Mouse (Mus musculus) forebrain, embryonic 11.5 days (tissue): Measurements from ENCODE around the gene Zfp618. TPM values are rescaled to one million over a fixed set of nuclear protein-coding genes. Genes with fewer than 3 reads are reported as not detected.

Experiments used
- ATAC-seq: fragments of 200-750 bp; cut with Nextera tagmentation; replicated peaks from 2 replicates; pipeline ENCODE4 v1.8.0; 2017; ENCODE audit warnings: moderate TSS enrichment; ENCODE audit not compliant: low FRiP score
- DNase-seq: peaks from one replicate; pipeline ENCODE4 v3.0.0-alpha.2; 2017; ENCODE audit warnings: low spot score
- H3K27ac ChIP-seq: fragments of 300-500 bp; sonication (generic); 2 replicates; pipeline ENCODE4 v1.5.1; 2014; ENCODE audit warnings: low read depth, low read length
- H3K27me3 ChIP-seq: fragments of 300-500 bp; sonication (generic); 2 replicates; pipeline ENCODE4 v1.6.1; 2014; ENCODE audit warnings: mild to moderate bottlenecking, low read length, mixed read lengths; ENCODE audit not compliant: control insufficient read depth, insufficient read depth
- H3K36me3 ChIP-seq: fragments of 300-500 bp; sonication (generic); 2 replicates; pipeline ENCODE4 v1.6.1; 2014; ENCODE audit warnings: mild to moderate bottlenecking, low read length, moderate library complexity, mixed read lengths; ENCODE audit not compliant: control insufficient read depth, insufficient read depth
- H3K4me1 ChIP-seq: fragments of 300-500 bp; sonication (generic); replicated peaks from 2 replicates; pipeline ENCODE4 v1.6.1; 2014; ENCODE audit warnings: low read length, mixed read lengths; ENCODE audit not compliant: control insufficient read depth, insufficient read depth
- H3K4me2 ChIP-seq: fragments of 300-500 bp; sonication (generic); 2 replicates; pipeline ENCODE4 v1.6.1; 2014; ENCODE audit warnings: low read depth, mild to moderate bottlenecking, low read length, moderate library complexity, mixed read lengths; ENCODE audit not compliant: severe bottlenecking
- H3K4me3 ChIP-seq: fragments of 300-500 bp; sonication (generic); 2 replicates; pipeline ENCODE4 v1.5.1; 2014; ENCODE audit warnings: low read depth, low read length
- H3K9ac ChIP-seq: fragments of 300-500 bp; sonication (generic); 2 replicates; pipeline ENCODE4 v1.6.1; 2014; ENCODE audit warnings: low read length
- H3K9me3 ChIP-seq: fragments of 300-500 bp; sonication (generic); 2 replicates; pipeline ENCODE4 v1.6.1; 2016; ENCODE audit warnings: low read length, mixed read lengths; ENCODE audit not compliant: control insufficient read depth
- WGBS: fragments of 180-500 bp; shearing (Covaris S2); extraction: QIAGEN DNeasy Blood & Tissue Kit; methylation state at CpG from one replicate; pipeline ENCODE4 v1.1.7; 2014; 5-methylcytosine and 5-hydroxymethylcytosine counted together
- polyA plus RNA-seq: library from polyadenylated mRNA; unstranded; fragments of >200 nt; fragmentation: Nextera tagmentation; extraction: Ambion mirVana; gene quantifications from 2 replicates; pipeline ENCODE4 v1.2.1, GENCODE M21; 2014

Zfp618 gene
- polyA plus RNA-seq = 27.7 and 33.5 TPM in 2 replicates

DNA sequence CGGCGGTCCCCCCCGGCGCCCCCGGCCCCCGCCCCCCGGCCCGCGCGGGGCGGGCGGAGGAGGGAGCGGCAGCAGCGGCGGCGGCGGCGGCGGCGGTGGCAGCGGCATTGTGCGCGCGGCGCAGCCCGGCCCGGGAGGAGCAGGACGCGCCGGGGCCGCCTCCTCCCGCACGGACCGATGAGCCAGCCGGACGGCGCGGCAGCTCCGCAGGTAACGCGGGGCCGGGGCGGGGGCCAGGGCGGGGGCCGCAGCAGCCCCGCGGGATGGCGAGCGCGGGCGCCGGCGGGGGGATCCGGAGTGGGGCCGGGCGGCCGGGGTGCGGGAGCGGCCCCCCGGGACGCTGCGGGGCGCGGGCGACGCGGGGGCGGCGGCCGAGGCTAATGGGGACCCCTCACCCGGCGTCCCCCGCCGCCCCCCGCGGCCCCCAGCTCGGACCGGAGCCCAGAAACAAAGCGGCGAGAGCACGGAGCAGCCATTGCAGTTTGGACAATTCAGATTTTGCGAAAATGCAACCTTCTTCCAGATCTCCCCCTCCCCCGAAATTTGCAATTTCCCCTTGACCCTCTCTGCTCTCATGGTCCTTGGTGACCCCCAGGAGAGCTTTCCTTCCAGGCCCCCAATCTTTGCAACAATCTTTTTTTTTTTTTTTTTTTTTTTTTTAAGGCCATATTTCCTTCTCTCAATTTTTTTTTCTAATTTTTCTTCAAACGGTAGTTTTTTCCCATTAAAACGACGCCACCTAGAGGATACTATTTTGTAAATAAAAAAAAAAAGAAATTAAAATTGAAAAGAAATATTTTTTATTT, at the start of gene Zfp618:
TSS of gene Zfp618 (plus strand) at position 77 of the 806 bp plus-strand sequence.
- DNase-seq (peak; percentile 74), ATAC-seq (peak; percentile 77)
- peak within 1 kb of the TSS; percentile 99 for H3K9ac ChIP-seq
- peak within 1 kb of the TSS; percentile 96 for H3K4me3 ChIP-seq
- peak within 1 kb of the TSS; percentile 74 for H3K4me2 ChIP-seq
- H3K36me3 ChIP-seq = no peaks in the 10 kb centered on the region
- under 1% methylated on average over 29 of the region's 86 CpGs for WGBS
- H3K9me3 ChIP-seq = no peaks in the 10 kb centered on the region
- no peaks in the 10 kb centered on the region for H3K4me1 ChIP-seq
- H3K27ac ChIP-seq = peak within 1 kb of the TSS; percentile 66
- no peaks in the 10 kb centered on the region; the same call in 1 of the 2 replicates for H3K27me3 ChIP-seq

DNA sequence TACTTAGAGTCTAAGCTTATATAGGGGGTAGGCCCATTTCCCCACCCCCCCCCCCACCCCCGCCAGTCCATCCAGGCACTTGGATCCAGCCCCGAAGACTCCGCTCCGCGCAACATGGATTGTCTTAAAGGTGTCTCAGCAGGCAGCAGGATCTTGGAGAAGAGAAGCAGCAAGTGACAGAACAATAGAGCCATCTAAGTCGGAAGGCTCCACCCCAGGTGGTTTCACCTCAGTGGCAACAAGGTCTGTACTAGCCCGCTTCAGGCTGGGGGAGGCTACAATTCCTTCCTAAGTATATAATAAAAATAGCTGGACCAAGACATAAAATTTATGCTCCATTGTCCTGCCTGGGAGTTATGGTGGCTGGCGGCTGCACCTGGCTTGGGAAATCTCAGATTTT, 48.3 kb upstream of the Zfp618 start:
- no peak for DNase-seq
- Histone ChIP-seq H3K36me3 (no peaks in the 10 kb centered on the region), H3K4me1 (no peaks in the 10 kb centered on the region), H3K9me3 (no peaks in the 10 kb centered on the region), H3K4me2 (no peak overlapping the region), H3K9ac (no peak overlapping the region), H3K27ac (no peak overlapping the region), H3K27me3 (no peaks in the 10 kb centered on the region), H3K4me3 (no peak overlapping the region)
- no peak for ATAC-seq
- WGBS = 83% methylated on average over 8 of the region's 8 CpGs

DNA sequence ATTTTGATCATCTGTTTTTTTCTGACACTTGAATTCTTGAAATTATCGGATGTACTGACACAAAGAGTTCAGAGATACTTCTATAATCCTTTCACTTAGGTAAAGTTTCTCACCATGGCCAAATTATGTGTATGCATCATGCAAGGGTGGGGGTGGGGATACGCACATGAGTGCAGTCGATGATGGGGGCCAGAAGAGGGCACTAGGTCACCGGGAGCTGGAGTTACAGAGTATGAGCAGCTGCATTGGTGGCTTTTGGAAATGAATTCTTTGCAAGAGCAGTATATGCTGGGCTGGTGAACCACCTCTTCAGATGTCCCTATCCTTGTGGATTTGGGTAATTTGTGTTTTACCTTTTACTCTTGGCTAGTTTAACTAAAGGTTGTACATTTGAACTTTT, 31.6 kb upstream of the Zfp618 start:
- Histone ChIP-seq H3K9ac (no peak overlapping the region), H3K27ac (no peak overlapping the region), H3K4me2 (no peak overlapping the region), H3K4me3 (no peak overlapping the region), H3K27me3 (no peaks in the 10 kb centered on the region), H3K9me3 (no peaks in the 10 kb centered on the region), H3K4me1 (no peaks in the 10 kb centered on the region), H3K36me3 (no peaks in the 10 kb centered on the region)
- no peak for DNase-seq
- ATAC-seq = no peak
- WGBS = 84% methylated on average over 4 of the region's 4 CpGs

DNA sequence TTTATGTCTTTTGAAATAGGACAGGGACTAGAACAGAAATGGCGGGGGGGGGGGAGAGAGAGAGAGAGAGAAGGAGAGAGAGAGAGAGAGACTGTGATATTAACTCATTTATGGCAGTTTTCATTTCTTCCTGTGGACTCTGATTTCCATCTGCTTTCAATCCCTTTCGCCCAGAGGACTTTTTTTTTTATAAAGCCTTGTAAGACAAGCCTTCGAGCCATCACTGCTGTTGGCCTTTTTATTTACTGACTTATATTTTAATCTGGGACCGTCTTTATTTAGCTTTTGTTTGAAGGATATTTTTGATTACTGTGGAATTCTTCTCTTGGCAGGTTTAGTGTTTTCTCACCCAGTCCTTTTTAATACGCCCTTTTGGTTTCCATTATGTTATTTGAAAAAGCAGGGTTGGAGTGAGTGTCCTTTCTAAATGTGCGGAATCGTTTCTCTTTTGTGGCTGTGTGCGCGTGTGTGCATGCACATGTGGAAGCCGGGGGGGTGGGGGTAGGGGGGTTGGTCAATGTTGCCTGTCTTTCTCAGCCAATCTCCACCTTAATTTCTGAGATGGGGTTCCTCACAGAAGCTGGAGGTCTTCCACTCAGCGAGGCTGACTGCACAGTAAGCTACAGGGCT, 29.7 kb upstream of the Zfp618 start:
- Histone ChIP-seq H3K27ac (no peak overlapping the region), H3K4me2 (no peak overlapping the region), H3K9me3 (no peaks in the 10 kb centered on the region), H3K36me3 (no peaks in the 10 kb centered on the region), H3K4me1 (no peaks in the 10 kb centered on the region), H3K9ac (no peak overlapping the region), H3K4me3 (no peak overlapping the region), H3K27me3 (no peaks in the 10 kb centered on the region)
- ATAC-seq = no peak
- no peak for DNase-seq
- WGBS = 81% methylated on average over 11 of the region's 11 CpGs

DNA sequence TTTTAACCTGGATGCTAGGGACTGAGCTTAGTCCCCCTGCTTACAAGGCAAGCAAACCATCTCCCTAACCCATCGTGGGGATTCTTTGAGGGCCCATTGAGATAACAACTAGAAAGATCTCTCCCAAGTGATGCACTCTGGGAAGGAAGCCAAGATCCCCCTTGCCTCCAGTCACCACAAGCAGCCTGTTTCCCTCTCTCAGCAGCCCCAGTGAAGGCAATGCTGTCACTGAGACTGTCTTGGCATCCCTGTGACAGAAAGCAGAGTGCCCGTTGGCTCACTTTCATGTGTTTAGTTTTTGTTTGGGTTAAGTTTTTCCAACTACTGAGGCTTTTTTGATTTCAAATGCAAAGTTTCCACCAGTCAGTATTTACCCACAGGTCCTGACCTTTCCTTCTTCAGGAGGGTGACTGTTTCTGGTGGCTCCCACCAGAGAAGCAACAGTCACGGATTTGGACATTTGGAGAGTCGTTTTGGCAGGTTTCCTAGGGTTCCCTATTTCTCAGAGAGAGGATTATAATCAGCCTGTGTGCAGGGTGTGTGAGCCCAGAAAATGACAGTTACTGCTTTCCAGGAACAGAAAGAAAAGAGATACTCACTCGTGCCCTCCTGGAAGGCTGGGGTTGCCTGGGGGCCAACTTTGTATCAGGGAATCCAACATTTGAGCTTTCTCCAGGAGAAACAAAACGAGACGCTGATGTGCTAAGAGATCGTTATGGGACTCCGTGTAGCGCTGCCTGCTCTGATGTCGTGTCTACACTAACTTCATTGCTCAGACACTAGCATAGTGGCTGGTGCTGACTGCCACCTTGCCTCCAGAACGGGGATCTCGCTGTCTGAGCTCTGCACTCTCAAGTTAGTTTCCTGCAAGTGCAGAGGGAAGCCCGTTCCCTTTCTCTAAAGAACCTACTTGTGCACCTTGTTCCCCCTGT, 23.1 kb upstream of the Zfp618 start:
- WGBS = 75% methylated on average over 14 of the region's 14 CpGs
- Histone ChIP-seq H3K27ac (no peak overlapping the region), H3K4me3 (no peak overlapping the region), H3K4me1 (no peaks in the 10 kb centered on the region), H3K36me3 (no peaks in the 10 kb centered on the region), H3K9ac (no peak overlapping the region), H3K4me2 (no peak overlapping the region), H3K9me3 (no peaks in the 10 kb centered on the region), H3K27me3 (no peaks in the 10 kb centered on the region)
- DNase-seq (no peak), ATAC-seq (no peak)

DNA sequence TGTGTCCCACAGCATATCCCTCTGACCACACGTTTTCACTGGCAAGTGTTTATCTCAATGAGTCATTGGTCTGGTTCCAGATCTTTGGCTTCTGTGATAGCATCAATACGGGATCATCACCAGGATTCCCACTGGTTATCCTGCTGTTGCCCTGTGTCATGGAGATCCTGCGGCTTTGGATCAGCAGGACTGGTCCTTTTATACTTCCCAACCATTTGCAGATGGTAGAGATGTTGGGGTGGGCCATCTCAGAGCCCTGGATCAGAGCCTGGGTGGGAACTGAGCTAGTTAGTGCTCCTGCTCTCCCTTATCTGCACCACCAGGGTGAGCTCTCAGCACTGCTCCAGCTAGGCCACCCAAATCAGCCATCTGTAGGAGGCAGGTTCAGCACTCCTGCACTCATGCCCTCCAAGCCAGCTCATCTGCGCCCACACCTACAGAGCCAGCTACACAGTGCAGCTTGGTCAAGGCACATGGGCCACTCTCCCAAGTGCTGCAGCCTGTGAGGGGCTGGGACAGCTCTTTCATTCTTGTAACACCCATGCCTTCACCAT, 21.0 kb upstream of the Zfp618 start:
- 65% methylated on average over 4 of the region's 4 CpGs for WGBS

DNA sequence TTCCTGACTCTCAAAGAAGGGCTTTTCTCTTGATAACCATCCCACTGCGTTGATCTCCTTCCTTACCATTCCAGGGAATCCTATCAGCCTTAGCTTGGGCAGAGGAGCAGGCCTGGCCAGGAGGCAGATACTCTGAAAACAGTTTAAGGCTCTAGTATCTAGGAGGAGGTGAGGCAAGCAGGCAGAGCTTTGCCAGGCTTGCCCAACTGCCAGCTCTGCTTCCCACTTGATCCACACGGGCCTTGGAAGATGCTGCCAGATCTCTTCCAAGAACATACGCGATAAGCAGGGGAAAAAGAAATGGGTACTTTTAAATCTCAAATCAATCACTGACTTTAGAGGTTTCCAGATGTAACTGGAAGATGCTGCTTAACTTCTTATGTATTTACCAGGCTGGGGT, 1.6 kb upstream of the Zfp618 start:
- Histone ChIP-seq H3K9me3 (no peaks in the 10 kb centered on the region), H3K27me3 (no peaks in the 10 kb centered on the region), H3K4me1 (no peaks in the 10 kb centered on the region), H3K4me2 (no peak overlapping the region), H3K4me3 (no peak overlapping the region), H3K9ac (no peak overlapping the region), H3K36me3 (no peaks in the 10 kb centered on the region), H3K27ac (no peak overlapping the region)
- 84% methylated on average over 4 of the region's 4 CpGs for WGBS
- DNase-seq (no peak), ATAC-seq (no peak)

More for the DNA sequence above, 21.0 kb upstream of the Zfp618 start:
- Histone ChIP-seq H3K4me2 (no peak overlapping the region), H3K9ac (no peak overlapping the region), H3K4me3 (no peak overlapping the region), H3K27ac (no peak overlapping the region), H3K36me3 (no peaks in the 10 kb centered on the region), H3K9me3 (no peaks in the 10 kb centered on the region), H3K4me1 (no peaks in the 10 kb centered on the region), H3K27me3 (no peaks in the 10 kb centered on the region)
- DNase-seq = no peak
- ATAC-seq = no peak
